Mouse (Mus musculus) left cerebral cortex, adult 11 months (tissue): ENCODE results near the gene Lclat1.

Experiments used
- DNase-seq: peaks from one replicate; pipeline ENCODE4 v3.0.0; 2022; ENCODE audit warnings: low spot score

Lclat1 gene

DNA sequence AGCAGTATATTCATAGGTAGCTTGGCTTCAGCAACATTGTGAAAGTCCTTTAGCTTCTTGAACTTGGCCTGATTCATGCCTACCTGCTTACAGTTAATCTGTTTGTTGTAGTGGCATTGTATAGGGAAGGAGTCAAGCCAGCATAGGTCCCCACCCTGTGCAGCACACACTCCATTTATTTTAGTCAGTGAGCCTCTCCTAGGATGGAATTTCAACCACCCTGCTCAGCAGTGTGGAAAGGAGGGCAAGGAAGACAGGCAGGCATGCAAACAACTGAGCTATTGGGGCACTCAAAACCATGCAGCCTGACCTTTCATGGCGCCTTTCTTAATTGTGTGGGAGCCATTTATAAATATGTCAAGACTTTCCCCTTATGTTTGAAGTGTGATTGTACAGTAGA lies 92.6 kb downstream of the Lclat1 start:
- no peak for DNase-seq

DNA sequence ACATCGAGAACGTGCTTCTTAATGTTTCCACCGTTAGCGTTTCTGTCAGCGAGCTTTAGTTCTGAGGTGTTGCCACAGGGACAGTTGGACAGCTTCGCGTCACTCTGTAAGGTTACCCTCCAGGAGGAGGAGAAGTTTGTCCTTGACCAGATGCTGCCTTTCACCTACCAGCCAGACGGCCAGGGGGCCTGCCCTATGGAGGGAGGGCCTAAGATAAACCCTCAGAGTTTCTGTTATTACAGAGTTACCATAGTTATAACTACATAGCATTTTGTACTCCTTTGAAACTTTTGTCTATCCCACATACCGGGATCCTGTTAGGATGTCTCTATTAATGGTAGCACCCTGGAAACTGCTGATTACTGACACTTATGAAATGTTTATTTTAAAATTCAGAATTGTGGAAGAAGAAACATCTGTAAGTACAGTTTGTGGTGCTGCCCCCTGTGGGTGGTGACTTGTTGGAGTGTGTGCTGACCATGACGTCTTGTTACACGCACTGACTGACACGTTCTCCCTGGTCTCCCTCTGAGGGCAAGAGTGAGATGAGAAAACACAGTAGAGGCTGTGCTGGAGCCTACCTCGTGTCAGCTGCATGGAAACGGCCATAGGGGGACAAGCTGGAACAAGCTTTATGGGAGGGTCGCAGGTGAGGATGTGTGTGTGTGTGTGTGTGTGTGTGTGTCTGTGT lies 96.0 kb downstream of the Lclat1 start:
- DNase-seq = no peak

DNA sequence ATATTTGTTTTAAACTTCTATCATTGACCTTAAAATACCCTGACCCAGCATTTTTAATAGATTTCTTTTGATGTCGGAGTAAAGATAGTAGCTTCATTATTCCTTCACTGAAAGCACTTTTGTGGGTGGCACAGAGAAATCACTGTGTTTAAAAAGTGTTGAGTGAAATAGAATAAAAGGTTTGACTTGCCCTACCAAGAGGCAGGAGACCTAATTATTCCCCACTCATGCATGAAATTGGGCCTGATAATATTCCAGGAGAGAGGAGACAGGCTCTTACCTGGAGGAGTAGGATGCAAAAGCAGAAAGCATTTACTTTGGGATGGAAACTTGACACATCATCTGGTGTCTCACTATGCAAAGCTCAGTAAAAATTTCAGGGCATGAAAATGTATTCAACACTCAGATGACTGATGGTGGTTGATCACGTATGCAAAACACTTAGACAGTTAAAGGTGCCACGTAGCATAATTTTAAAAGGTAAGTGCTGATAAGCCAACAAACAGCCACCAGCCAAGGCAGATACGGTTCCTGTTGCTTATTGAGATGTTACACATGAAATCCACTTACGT lies 103.3 kb downstream of the Lclat1 start:
- DNase-seq = no peak

DNA sequence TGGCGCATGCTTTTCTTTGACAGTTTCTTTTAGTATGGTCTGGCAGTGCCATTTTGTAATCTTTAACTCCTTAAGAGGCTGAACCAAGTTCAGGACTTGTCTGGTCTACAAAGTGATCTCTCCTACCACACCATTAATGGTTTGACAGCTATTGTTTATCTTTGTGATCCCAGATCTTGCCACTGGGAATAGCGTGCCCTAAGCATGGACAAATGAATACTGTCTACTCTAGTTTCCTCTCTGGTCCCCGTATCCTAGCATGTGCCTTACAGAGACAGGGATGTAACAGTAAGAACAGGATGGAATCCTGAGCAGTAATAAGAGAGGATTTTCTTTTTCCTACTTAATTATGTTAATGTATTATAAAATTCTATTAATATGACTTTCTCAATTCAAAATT lies 105.0 kb downstream of the Lclat1 start:
- DNase-seq = no peak

DNA sequence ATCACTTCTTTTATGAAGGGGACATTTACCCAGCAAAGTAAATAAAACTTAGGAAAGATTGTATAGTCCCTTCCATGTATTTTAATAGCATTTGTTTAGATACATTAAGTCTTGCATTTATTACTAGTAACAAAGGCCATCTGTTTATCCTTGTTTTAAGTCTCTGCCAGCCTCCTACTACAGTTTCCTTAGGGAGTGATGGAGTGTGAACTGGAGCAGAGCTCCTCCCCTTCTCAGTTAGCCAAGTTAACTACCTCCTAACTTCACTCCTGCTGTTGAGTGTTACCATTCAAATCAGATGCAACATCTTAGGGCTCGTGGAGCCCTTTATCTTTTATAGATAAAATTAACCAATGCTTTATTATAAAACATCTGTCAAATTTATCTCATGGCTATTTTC lies 105.4 kb downstream of the Lclat1 start:
- no peak for DNase-seq

DNA sequence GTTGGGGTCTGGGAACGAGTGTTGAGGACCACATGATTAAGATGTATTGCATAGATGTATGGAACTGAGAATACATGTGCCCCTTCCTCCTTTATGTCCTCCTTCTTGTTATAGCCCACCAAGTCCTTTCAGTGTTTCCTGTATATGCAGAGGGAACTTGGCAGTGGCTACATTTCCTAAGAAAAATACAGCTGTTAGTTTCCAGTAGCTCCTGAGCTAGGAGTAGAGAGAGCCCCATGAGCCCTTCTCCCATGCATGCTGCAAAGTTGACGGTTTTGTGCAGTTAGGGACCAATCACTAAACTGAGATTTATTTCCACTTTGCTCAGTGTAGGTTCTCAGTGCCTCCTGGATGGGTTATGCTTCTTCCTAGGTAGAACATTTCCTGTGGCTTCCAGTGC lies 105.9 kb downstream of the Lclat1 start:
- DNase-seq = no peak

DNA sequence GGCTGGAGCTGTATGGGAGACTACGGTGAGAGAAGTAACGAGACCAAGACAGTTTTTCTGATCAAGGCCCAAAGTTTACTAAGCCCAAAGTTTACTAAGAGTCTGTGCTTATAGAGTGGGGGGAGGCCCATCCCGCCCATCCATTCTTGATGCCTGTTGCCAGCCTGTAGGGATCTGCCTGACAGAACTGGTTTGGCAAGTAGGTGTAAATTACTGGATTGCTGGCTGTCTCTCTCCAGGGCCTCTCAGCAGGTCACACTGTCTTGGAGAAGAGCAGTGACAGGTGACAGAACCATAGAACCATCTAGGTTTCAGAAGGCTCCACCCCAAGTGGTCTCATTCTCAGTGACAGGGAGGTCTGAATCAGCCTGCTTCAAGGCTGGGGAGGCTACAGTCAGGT lies 109.5 kb downstream of the Lclat1 start:
- no peak for DNase-seq

DNA sequence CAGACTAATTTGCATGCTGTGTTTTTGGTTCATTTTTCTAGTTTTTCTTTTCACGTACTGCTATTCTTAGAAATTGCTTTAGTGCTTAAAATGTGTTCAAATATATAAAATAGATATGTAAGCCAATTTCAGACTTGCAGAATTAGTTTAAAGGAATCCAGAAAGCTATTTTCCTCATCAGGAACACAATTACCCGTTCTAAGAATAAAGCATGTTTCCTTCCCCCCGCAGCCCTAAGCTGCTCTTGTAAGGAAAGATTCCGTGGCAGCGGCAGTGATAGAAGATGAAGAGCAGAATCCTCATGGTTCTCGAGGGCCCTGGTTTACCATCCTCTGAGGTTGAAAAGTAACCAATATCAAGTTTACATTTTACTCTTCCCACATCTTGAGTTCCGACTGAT lies 113.0 kb downstream of the Lclat1 start:
- no peak for DNase-seq

DNA sequence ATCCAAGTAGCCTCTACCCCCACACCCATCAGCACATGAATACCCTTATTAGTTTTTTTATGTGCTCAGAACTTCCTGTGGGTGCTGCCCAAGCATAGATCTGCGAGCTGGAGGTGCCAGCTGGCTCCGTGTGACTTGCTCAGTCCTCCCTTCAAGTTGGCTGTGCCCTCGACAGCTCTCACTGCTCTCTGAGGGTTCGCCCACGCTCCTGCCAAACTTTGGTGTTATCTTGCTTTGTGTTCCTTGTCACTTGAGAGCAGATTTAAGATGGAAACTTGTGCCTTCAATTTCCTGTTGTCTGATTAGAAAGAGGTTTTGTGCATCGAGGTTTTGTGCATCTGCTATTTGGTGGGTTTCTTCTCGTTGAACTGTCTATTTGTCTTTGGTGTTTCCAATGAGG lies 114.3 kb downstream of the Lclat1 start:
- DNase-seq = no peak

DNA sequence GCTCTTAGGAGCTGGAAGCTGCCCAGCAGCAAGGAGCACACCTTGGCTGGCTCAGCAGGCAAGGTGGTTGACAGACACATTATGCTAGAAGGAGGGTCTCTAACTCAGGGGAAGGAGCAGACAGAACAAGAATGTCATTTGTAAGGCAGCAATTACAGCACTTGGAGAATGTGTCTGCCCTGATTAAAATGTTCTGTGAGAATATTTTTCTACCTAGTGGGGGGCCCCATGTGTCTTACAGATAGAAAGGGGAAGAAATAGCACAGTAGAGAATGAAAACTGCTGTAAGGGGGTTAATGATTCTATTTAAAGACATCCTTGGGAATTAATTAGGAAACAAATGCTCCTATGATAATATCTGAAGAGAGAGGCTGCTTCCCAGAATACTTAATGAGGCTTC lies 117.7 kb downstream of the Lclat1 start:
- DNase-seq = no peak

DNA sequence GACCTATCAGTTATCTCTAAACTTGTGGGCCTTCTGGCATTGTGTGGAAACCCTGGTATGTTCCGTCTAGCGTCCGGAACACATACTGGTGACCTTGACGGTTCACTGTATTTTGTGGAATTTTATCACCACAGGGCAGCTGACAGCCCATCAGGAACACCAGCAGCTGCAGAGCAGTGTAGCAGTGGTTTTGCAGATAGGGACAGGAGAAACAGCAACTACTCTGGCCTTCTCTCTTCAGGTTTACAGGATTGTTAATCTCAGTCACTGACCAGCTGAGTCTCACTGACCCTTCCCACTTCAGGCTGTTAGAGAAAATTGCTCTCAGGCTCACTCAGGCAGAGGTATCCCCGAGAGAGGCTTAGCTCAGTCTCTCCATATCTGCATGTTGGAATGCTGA lies 118.2 kb downstream of the Lclat1 start:
- no peak for DNase-seq

DNA sequence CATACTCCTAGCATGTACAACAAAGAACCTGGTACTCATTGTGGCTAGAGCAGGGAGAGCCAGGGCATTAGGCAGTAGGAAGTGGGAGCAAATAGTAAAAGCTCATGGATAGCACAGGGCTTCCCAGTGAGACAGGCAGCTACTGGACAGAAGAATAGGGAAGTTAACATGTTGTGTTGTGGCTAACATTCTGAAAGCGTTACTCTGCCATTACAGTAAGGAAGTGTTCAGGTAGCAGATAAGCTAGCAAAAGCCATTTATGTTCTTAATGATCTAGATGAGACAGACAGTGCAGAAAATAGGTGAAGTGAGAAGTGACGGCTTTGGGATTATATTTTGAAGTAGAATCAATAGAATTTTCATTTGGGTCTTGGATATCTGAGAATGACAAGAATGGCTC lies 118.8 kb downstream of the Lclat1 start:
- no peak for DNase-seq

DNA sequence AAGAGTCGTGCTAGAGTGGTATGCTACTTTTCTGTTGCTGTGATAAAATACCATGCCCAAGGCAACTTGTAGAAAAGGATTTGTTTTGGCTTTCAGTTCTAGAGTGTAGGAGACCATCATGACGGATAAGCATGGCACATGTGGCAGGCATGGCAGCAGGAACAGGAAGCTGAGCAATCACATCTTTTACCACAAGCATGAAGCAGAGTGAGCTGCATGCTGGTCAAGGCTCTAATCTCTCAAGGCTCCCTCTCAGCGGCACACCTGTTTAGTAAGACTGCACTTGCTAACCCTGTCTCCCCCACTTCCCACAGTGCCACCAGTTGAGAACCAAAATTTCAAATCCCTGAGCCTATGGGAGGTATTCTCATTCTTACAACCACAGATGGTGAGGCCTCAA lies 119.6 kb downstream of the Lclat1 start:
- DNase-seq = no peak

DNA sequence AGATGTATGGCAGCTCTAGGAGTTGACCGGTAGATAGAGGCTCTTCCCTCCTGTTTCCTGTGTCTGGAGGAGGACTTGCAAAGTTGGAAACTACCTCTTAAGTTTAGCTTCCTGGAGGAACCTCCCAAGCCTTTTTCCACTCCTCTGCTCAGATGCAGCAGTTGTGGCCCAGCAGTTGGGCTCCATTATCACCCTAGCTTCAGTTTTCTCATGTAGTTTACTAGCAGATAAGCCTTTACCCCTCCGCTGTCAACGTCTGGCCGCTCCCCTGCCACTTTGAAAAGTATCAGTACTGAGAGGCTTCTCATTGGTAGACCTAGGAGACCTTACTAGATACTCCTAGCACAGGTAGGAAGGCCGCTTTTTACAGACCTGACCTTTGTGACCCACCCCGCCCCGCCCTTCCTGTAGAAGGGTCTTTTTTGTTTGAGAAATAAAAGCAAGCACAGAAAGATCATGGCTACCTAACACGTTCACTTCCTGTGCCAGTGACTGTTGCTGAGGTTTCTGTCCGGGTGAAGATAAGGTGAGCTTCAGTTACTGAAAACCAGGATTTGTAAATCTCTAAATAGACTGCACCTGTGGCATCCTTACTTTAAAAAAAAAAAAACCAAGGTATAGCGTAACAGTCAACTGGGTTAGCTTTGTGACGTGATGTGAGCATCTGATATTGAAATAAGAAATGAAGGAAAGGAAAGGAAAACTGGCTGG lies 121.8 kb downstream of the Lclat1 start:
- no peak for DNase-seq

DNA sequence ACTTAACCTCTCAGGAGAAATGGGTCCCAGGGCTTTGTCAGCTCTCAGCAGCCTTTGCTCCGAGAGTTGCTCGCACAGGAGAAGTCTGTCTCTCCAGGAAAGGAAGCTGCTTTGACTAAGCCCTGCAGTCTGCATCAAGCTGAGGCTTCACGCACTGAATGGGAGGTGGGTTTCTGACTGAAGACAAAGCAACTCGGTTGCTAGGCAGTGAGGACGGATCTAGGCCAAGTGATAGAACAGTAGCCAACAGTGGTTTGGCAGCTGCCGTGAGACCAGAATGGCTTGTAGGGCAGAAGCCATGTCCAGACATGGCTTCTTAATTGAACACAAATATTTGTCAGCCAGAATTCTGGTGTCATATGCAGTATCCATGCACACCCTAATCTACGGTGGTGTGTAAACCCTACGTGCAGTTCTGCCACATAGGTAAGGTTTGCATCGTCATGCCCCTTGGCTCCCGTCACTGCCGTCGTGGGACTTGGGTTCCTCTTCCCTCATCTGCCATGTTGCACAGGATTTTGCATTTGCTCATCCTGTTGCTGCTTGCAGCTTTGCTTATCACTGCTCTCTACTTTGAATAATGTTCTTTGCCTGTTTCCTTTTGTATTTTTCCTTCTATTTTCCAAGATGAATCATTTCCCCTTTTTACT lies 122.7 kb downstream of the Lclat1 start:
- DNase-seq = no peak

DNA sequence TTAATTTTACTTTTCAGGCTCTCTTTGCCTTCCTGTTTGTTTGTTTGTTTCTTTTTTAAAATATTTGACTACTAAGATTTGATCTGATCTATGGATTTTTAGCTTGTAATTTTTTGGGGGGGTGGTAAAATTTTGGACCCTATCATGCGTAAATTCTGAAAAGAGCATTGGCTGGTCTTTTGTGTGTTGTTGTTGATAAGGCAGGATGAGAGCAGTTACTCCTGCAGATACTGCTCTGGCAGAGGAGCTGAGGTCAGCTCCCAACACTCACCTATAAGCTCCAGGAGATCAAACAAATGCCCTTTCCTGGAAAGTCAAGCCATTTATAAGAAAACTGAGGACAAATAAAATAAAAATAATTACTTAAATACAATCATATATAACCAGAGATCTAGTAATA lies 123.6 kb downstream of the Lclat1 start:
- DNase-seq = no peak

DNA sequence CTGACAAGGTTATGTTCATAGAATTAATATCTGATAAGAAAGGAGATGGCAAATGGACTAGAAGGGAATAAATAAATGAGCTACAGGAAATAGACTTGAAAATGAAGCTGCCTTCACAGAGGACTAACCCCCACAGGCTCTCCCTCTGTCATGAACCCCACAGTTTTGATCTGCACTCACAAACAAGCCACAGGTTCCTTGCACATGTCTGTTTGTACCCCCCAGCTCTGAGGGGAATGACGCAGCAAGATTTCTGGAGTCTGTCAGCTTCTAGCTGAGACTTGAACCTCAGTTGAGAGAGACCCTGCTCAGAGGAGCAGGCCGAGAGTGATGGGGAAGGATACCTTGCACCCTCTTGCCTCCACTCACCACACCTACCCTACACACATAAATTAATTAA lies 124.8 kb downstream of the Lclat1 start:
- no peak for DNase-seq

DNA sequence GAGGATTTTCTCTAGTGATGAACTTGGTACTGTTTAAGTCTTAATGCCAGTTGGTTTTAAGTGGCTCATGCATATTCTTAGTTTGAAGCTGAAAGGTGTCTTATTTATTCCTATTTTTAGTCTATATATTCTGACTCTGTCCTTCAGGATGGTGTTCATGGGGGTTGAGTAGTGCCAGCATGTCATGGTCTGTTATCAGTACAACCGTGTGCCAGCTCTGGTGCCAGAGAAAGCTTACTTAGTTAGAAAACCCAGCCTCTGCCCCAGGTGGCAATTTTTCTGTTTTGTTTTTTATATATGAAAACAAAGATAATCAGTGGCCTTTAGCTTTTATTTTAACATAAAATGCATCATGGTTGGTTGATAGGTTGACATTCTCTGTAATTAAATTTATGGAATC lies 126.2 kb downstream of the Lclat1 start:
- no peak for DNase-seq

DNA sequence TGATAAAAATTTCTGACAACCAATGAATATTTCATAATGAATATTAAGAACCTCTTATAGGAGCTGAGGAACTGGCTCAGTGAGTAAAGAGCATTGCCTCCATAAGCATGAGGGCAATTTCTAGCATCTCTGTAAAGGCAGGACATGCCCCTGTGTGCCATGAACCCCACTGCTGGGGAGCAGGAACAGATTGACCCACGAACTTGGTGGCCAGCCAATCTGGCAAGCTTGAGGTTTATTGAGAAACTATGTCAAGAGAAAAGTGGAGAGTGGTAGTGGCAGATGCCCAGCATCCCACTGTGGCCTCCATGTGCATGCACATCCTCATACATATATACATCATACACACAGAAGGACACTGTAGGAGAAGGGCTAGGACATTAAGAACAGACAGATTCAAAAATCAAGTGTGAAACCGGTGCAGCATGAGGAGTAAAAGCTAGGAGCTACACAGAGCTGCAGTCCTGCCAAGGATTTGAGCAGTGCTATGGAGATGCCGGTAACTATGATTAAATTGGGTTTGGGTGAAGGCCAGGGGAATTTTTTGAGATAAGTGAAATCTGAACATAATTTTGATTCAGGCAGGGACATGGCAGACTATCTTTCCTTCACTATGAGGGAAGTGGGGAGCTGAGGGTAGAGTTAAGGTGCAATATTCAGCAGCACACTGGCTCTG lies 129.5 kb downstream of the Lclat1 start:
- no peak for DNase-seq

DNA sequence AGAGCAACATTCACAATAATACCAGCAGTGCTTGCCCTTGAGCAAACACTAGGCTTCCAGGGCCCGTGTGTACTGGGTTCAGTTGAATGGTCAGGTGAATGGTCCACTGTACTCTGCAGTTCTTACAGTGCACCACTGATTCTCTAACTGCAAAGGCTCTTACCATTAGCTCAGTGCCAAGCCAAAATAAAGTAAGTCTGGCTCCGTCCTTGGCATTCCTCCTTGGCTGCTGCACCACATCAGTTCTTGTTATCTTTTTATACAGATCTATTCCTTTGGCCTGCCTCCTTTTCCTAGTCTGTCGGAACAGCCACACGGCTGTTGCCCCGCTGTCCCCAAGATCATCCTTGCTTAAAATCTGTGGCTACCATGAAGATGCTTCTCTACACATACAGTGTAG lies 130.7 kb downstream of the Lclat1 start:
- no peak for DNase-seq

DNA sequence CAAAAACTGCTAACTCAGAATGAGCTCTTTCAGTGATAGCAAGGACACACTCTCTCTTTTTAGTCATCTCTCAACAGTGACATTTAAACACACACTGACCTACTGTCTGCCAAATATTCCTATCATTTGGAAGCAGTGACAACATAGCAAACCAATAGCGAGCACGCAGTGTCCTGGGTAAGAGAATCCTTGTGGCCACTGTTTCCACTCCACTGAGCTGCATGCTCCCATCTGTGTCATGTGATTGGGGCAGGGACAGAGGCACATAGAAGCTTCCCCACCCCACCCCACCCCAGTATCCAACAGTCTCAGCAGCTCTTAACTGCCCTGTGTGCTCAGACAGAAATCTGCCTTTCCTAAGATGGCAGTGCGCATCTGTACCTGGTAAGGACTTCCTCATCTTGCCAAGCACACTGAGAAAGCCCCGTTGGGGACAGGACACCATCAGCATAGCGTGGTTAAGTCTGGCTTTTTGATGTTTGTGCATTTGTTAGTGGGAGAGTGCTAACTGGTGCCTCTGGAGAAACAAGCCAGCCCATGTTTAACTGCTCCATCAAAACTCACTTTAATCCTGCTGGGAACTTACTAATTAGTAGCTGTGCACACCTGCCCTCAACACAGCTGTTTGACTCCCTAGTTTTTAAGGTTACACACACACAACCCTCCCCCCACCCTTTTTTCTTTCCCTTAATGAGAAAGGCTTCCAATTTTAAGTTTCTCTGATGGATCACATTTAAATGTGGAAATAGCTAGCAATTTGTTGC lies 133.5 kb downstream of the Lclat1 start:
- no peak for DNase-seq

DNA sequence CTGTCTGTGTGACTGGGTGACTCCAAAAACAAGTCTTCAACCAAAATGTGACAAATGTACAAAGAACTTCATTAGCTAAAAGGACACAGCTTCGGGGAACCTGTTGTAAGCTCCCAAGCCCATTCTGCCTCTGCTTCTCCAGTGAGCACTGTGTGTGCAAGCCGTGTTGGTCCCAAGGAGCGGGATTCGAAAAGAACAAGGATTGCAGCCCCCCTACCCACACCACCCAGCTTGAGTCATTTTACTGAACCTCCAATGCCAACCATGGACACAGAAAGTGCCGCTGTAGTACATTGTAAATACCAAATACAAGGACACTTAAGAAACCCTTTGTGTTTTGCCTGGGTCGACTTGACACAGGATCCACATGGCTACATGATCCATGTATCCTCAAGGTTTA lies 135.9 kb downstream of the Lclat1 start:
- DNase-seq = no peak
